Mouse (Mus musculus) layer of hippocampus, postnatal 10 days (tissue): ENCODE measurements around the gene Gm49337. TPM values are rescaled to one million over a fixed set of nuclear protein-coding genes. Genes with fewer than 3 reads are reported as not detected.
"Not testable (repeated sequence)": the region's sequence is repeated elsewhere in the genome, so short reads cannot be mapped to it uniquely, and the experiment has no call there.

Source experiments
- DNase-seq, 2 experiments: peaks; one replicate each; pipeline ENCODE4 v3.0.0; 2021; ENCODE audit warnings: low spot score in 2 of 2
- total RNA-seq, 2 experiments: library from RNA; stranded (reverse); gene quantifications; 2 replicates each; pipeline ENCODE4 v1.2.3; 2021

The Gm49337 gene
- total RNA-seq, 2 experiments from 2014 or later, result not detected

GRCm38 (mm10) chr4:116208891-116209290, 35.7 kb downstream of the Gm49337 start:
- no peak for DNase-seq

DNA sequence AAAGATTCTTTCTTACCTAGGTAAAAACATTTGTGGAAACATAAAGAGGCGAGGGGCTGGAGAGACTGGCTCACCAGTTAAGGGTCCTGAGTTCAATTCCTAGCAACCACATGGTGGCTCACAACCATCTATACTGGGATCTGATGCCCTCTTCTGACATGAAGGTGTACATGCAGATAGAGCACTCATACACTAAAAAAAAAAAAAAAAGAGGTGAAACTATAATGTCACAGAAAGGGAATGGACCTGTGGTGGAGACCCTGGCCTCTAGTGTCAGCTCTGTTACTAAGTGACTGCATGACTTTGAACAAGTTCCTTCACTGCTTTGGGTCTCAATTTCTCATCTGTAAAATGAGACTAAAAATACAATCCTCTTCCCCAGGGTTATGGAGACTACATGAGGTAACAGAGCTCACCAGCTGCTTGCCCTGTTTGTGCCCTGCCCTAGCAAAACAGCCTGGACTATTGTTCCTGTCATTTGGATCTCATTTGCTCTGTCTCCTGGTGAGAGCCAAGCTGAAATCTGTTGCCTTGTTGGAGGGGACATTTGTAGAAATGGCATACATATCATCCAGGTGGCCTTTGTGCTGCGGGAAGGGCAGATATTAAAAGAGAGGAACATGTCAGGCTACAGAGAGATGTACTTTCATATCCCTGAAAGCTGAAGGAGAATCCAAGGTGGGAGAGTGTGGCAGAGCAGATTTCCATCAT, 42.9 kb downstream of the Gm49337 start:
- DNase-seq, result no peak

DNA sequence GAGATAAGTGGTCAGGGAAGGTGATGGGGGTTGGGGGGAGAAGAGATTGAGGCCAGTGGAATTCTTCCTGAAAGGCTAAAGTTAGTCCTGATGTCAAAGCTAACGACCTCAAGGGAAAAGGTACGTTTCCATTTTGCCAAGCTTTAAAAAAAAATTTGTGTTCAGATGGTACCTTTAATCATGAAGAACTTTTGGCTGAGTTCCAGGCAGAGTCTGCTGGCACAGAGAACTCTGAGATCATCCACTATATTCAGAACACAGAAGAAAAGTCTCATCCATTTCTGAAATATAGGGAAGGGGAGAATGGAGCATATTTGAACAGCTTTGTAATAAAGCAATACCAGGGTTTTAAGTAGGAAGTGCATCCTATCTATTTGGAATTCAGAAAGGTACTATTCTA, 43.9 kb downstream of the Gm49337 start:
- DNase-seq, result no peak

DNA sequence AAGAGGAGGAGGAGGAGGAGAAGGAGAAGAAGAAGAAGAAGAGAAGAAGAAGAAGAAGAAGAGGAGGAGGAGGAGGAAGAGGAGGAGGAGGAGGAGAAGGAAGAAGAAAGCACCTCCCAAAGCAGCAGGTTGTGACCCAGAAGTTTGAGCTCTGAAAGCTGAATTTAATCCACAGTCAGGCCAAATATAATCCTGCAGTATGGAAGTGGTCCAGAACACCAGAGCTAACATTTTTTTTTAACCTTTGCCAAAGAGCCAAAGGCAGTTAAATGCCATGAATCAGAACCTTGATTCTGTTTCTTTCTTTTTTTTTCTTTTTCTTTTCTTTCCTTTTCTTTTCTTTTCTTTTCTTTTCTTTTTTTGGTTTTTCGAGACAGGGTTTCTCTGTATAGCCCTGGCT, 44.5 kb downstream of the Gm49337 start:
- DNase-seq, result not testable (repeated sequence)

GRCm38 (mm10) chr4:116219056-116219455, 45.9 kb downstream of the Gm49337 start:
- no peak for DNase-seq

GRCm38 (mm10) chr4:116220071-116220650, 47.0 kb downstream of the Gm49337 start:
- DNase-seq, result no peak

DNA sequence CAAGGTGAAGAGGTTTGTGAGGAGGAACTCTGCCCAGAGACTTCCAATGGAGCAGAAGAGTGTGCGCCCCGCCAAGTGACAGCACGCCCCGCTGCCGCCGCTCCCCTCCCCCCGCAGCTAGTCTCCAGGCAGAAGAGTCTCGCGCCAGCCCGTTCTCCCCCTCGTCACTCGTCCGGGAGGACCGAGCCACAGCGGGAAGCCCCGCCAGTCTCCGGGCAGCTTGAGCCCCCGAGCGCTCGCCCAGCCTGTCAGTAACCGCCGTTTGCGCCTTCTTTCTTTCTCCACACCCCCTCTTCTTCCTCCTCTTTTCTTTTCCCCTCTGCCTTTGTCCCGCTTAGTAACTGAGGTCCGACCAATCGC, 47.6 kb downstream of the Gm49337 start:
- DNase-seq, result no peak

GRCm38 (mm10) chr4:116221140-116221851, 48.1 kb downstream of the Gm49337 start, which contains the start of gene Pik3r3:
Pik3r3 (plus strand) TSS chr4:116221618.
- peak; percentile 98 to 99 for DNase-seq

DNA sequence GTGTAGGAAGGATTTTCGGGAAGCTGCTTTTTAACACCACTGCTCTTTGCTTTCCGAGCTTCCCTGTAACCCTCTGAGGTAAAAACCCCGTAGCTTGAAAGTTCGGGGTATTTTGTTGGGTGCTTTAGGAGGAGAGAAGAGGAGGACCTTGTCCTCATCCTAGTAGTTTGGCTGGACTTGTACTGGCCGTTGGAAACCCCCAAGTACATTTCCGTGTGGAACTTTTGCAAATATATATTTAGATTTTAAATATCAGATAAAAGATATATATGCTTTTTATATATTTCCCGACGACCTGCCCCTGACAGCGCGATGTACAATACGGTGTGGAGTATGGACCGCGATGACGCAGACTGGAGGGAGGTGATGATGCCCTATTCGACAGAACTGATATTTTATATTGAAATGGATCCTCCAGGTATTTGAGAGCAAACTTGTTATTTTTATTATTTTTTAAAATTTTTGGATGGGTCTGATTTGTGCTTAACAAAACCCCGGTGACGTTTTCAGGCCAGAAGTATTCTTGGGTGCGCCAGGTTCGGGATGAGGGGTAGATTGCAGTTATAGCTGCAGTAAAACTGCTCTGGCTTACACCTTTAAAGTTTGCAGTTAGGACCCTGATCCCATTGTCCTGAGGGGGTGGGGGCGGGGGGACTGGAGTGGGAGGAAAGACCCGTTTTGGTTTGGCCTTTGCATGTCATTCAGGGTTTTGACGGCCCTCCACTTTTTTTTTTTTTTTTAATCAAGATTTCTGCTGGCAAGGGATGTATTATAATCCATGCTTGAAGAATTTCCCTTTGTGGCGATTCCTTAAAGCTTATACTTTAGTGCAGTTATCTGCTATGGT, 49.0 kb downstream of the Gm49337 start:
- peak in 1 of 2 experiments; percentile 20 for DNase-seq

- DNase-seq, result no peak
Measured at GRCm38 (mm10) chr4:116222843-116223119, 49.6 kb downstream of the Gm49337 start.

- DNase-seq, result no peak
Measured at GRCm38 (mm10) chr4:116243377-116243776, 70.2 kb downstream of the Gm49337 start.

DNA sequence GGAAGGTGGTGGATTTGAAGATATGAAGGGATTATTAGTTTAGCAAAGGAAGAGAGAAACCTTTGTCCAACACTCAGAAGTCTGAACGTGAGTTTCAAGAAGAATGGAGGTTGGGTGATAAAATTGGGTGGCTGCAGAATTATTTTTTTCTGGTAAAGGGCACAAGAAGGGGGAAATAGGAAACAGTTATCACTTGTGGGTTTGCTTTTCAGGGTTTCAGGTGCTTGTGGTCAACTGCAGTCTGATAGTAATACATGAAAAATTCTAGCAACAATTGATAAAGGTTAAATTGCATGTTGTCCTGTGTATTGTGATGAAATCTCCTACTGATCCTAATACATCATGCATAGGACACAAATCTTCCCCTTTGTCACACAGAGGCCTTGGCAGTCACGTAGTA, 71.1 kb downstream of the Gm49337 start:
- DNase-seq, result no peak

DNA sequence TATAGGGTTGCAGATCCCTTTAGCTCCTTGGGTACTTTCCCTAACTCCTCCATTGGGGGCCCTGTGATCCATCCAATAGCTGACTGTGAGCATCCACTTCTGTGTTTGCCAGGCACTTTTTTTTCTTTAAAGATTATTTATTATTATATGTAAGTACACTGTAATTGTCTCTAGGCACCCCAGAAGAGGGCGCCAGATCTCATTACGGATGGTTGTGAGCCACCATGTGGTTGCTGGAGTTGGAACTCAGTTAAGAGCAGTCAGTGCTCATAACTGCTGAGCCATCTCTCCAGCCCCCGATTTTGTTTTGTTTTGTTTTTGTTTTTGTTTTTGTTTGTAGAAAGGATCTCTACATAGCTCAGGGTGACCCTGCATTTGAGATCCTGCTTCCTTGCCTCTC, 72.7 kb downstream of the Gm49337 start:
- DNase-seq, result peak; percentile 21 to 23

- DNase-seq, result no peak
Measured at GRCm38 (mm10) chr4:116249986-116250385, 76.8 kb downstream of the Gm49337 start.

- DNase-seq, result no peak
Measured at GRCm38 (mm10) chr4:116268220-116268619, 95.0 kb downstream of the Gm49337 start.

GRCm38 (mm10) chr4:116282211-116282610, 109.0 kb downstream of the Gm49337 start:
- DNase-seq, result peak in 1 of 2 experiments; percentile 19

DNA sequence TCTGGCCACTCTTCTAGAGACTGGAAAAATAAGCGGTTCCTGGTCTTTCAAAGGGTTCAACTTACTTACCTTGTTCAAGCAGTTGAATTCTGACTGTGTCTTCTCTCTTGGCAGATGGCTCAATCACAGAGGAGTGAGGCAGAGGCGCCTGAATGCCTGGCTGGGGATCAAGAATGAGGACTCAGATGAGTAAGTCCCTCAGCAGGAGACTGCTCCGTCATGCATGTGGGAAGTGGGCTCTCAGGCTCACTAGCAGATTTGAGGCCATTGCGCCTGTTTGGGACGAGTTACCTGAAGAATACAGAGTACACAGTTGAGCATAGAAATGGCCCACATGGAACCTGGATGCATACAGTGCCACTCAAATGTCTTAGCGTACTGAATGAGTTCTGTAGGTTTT, 118.4 kb downstream of the Gm49337 start:
- DNase-seq, result no peak

DNA sequence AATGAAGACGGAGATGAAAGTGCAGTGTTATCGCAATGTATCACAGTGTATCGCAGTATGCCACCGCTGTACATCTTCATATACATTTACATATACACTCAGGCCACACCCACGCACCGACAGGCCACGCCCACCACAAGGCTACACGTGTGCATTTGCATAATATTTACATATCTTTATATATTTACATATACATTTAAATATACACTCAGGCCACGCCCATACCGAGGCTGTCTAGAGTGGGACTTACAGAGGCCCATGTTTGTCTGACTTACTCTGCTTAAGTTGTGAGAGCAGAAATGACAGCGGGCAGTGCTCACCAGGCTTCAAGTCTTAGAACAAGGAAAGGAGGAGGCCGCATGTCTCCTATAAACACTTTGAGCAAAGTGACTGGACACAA, 120.1 kb downstream of the Gm49337 start:
- no peak for DNase-seq

DNA sequence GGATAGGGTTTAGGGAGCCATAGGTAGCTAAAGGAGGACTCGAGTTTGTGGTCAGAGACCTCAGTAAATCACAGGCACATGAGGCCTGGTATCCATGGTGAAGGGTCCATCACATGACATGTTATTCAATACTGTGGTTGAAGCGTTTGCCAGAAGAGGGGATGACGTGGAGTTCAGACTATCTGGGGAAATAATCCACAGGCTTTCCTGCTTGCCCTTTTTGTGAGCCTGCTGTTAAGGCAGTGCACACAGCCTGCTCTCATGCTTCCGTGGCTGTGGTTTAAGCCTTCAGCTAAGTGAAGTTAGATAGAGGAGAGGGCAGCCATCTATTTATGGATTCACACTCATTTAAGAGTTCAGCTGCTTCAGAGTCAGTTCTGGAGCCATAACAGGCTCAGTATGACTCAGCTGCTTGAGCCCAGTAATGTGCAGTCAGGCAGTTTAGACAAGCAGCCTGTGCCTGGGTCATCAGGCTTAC, 127.7 kb downstream of the Gm49337 start:
- DNase-seq, result no peak

- DNase-seq, result no peak
Measured at GRCm38 (mm10) chr4:116304551-116304950, 131.4 kb downstream of the Gm49337 start.

DNA sequence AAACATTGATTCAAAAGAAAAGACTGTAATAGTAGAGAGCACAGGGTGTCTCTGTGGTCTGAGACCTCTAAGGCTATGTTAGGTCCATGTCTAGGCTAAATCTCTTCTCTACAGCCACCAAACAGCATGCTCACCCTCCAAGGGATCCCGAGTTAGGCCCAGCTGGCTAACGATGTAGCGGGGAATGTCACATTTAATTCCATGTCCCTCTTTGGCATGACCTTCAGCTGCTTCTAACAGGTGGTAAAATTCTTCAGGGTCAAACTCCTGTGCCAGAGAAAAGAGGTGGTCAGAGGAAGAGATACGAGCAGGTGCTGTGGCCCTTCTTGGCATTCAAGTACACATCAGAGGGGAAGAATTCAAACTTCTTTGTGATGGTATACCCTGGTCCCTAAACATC, 144.4 kb downstream of the Gm49337 start:
- DNase-seq, result no peak

GRCm38 (mm10) chr4:116322127-116322526, 148.9 kb downstream of the Gm49337 start:
- DNase-seq, result no peak
